Mouse (Mus musculus) midbrain, embryonic 13.5 days (tissue): ENCODE data around the gene Ttc38. TPM values are rescaled to one million over a fixed set of nuclear protein-coding genes. Genes with fewer than 3 reads are reported as not detected.
"Not testable (repeated sequence)": the region's sequence is repeated elsewhere in the genome, so short reads cannot be mapped to it uniquely, and the experiment has no call there.

Source experiments
- ATAC-seq: fragments of 200-750 bp; cut with Nextera tagmentation; 2 replicates; pipeline ENCODE4 v1.8.0; 2017; ENCODE audit warnings: mild to moderate bottlenecking, moderate TSS enrichment, moderate library complexity
- H3K27ac ChIP-seq: fragments of 300-500 bp; sonication (generic); 2 replicates; pipeline ENCODE4 v1.5.1; 2015; ENCODE audit warnings: inconsistent platforms, mild to moderate bottlenecking, moderate library complexity
- H3K27me3 ChIP-seq: fragments of 300-500 bp; sonication (generic); 2 replicates; pipeline ENCODE4 v1.6.1; 2015; ENCODE audit warnings: mild to moderate bottlenecking, inconsistent platforms
- H3K36me3 ChIP-seq: fragments of 300-500 bp; sonication (generic); 2 replicates; pipeline ENCODE4 v1.6.1; 2015; ENCODE audit warnings: mild to moderate bottlenecking, inconsistent platforms
- H3K4me1 ChIP-seq: fragments of 300-500 bp; sonication (generic); replicated peaks from 2 replicates; pipeline ENCODE4 v1.6.1; 2015; ENCODE audit warnings: inconsistent platforms
- H3K4me2 ChIP-seq: fragments of 300-500 bp; sonication (generic); replicated peaks from 2 replicates; pipeline ENCODE4 v1.6.1; 2015; ENCODE audit warnings: moderate library complexity, mild to moderate bottlenecking, inconsistent platforms
- H3K4me3 ChIP-seq: fragments of 300-500 bp; sonication (generic); replicated peaks from 2 replicates; pipeline ENCODE4 v1.5.1; 2015; ENCODE audit warnings: mild to moderate bottlenecking, inconsistent platforms
- H3K9ac ChIP-seq: fragments of 300-500 bp; sonication (generic); replicated peaks from 2 replicates; pipeline ENCODE4 v1.6.1; 2015; ENCODE audit warnings: mild to moderate bottlenecking, inconsistent platforms
- H3K9me3 ChIP-seq: fragments of 300-500 bp; sonication (generic); 2 replicates; pipeline ENCODE4 v1.6.1; 2016; ENCODE audit warnings: mild to moderate bottlenecking, inconsistent platforms
- WGBS: fragments of 180-500 bp; shearing (Covaris S2); methylation state at CpG from one replicate; pipeline ENCODE4 v1.1.7; 2015; 5-methylcytosine and 5-hydroxymethylcytosine counted together
- polyA plus RNA-seq: library from polyadenylated mRNA; unstranded; fragments of >200 nt; fragmentation: Nextera tagmentation; extraction: Ambion mirVana; gene quantifications from 2 replicates; pipeline ENCODE4 v1.2.1, GENCODE M21; 2015

The Ttc38 gene
- polyA plus RNA-seq, 1 experiment from 2014 or later: 4.8 TPM

DNA sequence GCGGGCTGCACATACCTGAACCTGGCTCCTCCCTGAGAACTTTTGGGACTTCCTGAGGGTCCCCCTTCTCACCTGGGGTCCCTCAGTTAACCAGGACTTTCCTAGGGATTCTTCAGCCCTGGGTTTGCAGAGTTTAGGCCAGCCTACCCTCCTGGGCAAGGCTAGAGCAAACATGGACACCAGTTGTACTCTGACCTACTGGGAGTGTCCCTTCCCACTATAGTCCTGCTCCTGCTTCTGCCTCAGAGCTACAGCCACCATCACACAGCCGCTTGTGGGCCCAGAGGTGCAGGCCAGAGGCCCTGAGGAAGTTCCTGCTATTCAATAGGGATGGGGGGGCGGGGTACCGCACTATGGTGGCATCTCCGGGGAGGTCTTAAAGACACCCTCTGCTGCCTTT lies 2.6 kb upstream of the Ttc38 start:
- Histone ChIP-seq H3K9ac (no peak overlapping the region), H3K27ac (no peak overlapping the region), H3K9me3 (no peaks in the 10 kb centered on the region), H3K4me3 (no peak overlapping the region), H3K4me1 (peaks cover 12% of the 10 kb centered on the region), H3K27me3 (no peaks in the 10 kb centered on the region), H3K36me3 (no peaks in the 10 kb centered on the region), H3K4me2 (no peak overlapping the region)
- 71% methylated on average over 5 of the region's 5 CpGs for WGBS
- ATAC-seq: no peak

DNA sequence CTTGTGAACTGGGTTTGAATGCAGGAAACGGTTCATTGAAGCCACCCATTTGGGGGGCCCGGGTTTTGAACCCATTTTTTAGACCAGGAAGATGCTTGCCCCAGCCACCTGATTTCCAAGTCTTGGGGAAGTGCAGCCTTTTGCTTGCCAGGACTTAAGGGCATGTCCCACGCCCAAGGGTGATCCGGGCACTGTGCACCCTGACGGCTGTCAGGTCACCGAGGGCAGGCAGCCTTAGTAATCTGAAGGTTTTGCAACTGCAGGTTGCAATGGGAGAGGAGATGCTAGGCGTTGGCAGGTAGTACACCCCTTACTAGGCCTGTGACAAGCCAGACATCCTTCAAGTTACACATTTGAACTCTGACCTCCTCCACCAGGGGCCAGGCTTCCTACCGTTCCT lies 493 bp downstream of the Ttc38 start:
- Histone ChIP-seq H3K27me3 (no peaks in the 10 kb centered on the region), H3K36me3 (no peaks in the 10 kb centered on the region), H3K27ac (no peak overlapping the region), H3K4me3 (peak overlapping the region; percentile 62), H3K4me1 (peaks cover 12% of the 10 kb centered on the region), H3K9me3 (no peaks in the 10 kb centered on the region), H3K9ac (peak overlapping the region; percentile 67), H3K4me2 (peak overlapping the region; percentile 72)
- ATAC-seq: no peak
- WGBS: 53% methylated on average over 8 of the region's 8 CpGs

DNA sequence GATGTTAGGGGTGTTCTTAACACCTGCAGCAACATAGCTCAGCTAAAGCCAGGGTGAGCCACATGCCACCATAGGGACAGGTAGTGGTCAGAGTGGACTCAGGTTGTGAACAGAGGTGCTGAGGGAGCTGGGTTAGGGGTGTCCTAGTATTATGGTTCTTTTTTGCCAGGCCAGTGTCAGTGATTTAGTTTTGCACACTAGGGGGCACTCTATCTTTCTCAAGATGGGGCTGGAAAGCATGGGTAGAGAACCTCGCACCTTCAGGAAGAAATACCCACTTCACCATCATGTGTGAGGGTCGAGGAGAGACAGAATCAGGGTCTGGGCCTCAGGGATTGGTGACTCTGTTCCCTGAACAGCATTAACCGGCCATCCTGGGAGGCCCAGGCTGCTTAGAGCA lies 3.2 kb downstream of the Ttc38 start:
- WGBS: 73% methylated on average over 3 of the region's 3 CpGs

DNA sequence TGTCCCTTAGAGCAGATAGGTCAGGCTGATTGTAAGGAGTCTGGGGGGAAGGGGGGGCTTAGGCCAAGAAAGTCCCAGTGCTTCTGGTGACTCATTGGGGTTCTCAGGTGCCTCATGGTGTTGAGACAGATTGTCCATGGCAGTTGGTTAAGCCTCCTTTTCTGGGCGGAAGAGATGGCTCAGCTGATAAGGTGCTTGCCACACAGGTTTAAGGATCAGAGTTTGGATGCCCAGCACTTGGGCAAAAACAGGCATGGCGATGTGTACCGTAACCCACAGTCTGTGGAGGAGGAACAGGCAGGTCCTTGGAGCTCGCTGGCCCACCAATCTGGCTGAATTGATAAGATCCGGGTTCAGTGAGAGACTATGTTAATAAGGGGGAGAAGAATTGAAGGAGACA lies 4.8 kb downstream of the Ttc38 start:
- WGBS: 96% methylated on average over 5 of the region's 5 CpGs
- Histone ChIP-seq H3K4me1 (peaks cover 8% of the 10 kb centered on the region), H3K9ac (no peak overlapping the region), H3K27me3 (no peaks in the 10 kb centered on the region), H3K4me3 (no peak overlapping the region), H3K4me2 (no peak overlapping the region), H3K36me3 (no peaks in the 10 kb centered on the region), H3K9me3 (no peaks in the 10 kb centered on the region), H3K27ac (no peak overlapping the region)
- ATAC-seq: no peak

More for the DNA sequence above, 3.2 kb downstream of the Ttc38 start:
- no peak for ATAC-seq
- H3K36me3 ChIP-seq: no peaks in the 10 kb centered on the region
- no peak overlapping the region for H3K9ac ChIP-seq
- peaks cover 12% of the 10 kb centered on the region for H3K4me1 ChIP-seq
- no peak overlapping the region for H3K27ac ChIP-seq
- H3K9me3 ChIP-seq: no peaks in the 10 kb centered on the region
- no peak overlapping the region for H3K4me2 ChIP-seq
- H3K27me3 ChIP-seq: no peaks in the 10 kb centered on the region
- H3K4me3 ChIP-seq: no peak overlapping the region

DNA sequence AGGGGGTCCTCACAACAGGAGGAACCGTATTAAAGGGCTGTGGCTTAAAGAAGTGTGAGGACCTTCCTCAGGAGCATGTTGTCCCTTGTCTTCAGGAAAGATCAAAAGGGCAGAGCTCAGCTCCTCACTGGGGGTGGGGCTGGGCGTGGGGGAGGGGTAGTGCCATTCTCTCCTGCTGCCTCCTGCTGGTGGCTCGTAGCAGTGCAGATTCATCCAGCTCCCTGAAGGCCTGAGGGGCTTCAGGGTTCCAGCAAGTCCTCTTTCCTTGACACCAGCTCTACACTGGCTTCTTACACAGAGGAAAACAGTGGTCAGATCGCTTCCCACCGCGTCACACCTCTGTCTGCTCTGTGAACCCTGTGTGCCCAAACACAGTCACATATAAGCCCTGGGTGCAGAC lies 8.9 kb downstream of the Ttc38 start:
- no peak overlapping the region for H3K9ac ChIP-seq
- no peaks in the 10 kb centered on the region for H3K27me3 ChIP-seq
- no peaks in the 10 kb centered on the region for H3K9me3 ChIP-seq
- 0 out of 2 replicates have a peak, but pooled peaks cover 3% of the 10 kb centered on the region for H3K4me1 ChIP-seq
- H3K36me3 ChIP-seq: no peaks in the 10 kb centered on the region
- H3K27ac ChIP-seq: no peak overlapping the region
- no peak for ATAC-seq
- no peak overlapping the region for H3K4me3 ChIP-seq
- no peak overlapping the region for H3K4me2 ChIP-seq
- WGBS: 34% methylated on average over 6 of the region's 6 CpGs

DNA sequence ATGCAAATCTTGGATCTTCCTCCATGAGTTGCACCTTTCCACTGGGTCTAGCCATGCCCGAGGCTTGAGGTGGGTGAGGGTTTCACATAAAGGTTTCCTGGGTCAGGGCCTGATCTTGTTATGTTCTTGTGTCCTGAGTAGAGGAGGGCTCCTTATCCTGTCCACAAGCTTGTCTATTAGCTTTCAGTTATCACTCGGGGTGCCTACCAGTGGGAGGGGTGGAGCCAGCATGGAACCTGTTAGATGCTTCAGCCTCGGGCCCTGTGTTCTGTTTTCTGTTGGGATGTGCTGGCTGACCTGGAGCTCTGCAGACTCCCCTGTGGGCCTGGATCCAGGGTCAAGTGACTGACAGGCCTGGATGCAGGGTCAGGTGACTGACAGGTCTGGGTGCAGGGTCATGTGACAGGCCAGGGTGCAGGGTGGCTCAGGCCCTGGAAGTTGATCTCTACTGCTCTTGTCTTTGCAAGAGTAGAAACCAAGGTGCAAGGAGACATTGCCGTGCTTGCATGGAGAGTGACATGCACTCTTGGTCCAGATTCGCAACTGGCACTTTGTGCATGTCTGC lies 9.8 kb downstream of the Ttc38 start:
- Histone ChIP-seq H3K9me3 (no peaks in the 10 kb centered on the region), H3K27me3 (no peaks in the 10 kb centered on the region), H3K9ac (no peak overlapping the region; the same call in 1 of the 2 replicates), H3K4me1 (0 out of 2 replicates have a peak, but pooled peaks cover 3% of the 10 kb centered on the region), H3K36me3 (no peaks in the 10 kb centered on the region), H3K4me3 (no peak overlapping the region), H3K27ac (no peak overlapping the region), H3K4me2 (no peak overlapping the region)
- ATAC-seq: no peak
- WGBS: 74% methylated on average over 5 of the region's 5 CpGs

DNA sequence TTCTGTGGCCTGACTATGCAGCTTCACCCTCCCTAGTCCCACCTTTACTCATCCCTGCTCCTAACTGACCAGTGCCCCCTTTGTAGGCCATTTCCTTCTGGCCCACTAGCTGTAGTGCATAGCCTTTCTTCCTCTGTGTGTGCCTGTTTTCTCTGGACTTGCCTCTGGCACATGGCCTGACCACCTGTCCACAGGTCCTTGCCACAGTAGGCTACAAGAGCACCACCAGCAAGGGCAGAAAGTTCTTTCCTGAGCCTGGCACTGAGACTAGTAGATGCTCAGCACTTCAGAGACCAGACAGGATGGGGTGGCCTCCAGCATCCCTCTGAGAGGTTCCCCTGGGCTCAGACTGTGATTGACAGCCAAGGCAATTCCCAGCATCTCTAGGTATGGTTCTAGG lies 13.0 kb downstream of the Ttc38 start:
- Histone ChIP-seq H3K4me2 (no peak overlapping the region), H3K9ac (no peak overlapping the region), H3K4me3 (no peak overlapping the region), H3K27ac (no peak overlapping the region), H3K27me3 (no peaks in the 10 kb centered on the region), H3K36me3 (no peaks in the 10 kb centered on the region), H3K4me1 (0 out of 2 replicates have a peak, but pooled peaks cover 3% of the 10 kb centered on the region), H3K9me3 (no peaks in the 10 kb centered on the region)
- ATAC-seq: no peak

DNA sequence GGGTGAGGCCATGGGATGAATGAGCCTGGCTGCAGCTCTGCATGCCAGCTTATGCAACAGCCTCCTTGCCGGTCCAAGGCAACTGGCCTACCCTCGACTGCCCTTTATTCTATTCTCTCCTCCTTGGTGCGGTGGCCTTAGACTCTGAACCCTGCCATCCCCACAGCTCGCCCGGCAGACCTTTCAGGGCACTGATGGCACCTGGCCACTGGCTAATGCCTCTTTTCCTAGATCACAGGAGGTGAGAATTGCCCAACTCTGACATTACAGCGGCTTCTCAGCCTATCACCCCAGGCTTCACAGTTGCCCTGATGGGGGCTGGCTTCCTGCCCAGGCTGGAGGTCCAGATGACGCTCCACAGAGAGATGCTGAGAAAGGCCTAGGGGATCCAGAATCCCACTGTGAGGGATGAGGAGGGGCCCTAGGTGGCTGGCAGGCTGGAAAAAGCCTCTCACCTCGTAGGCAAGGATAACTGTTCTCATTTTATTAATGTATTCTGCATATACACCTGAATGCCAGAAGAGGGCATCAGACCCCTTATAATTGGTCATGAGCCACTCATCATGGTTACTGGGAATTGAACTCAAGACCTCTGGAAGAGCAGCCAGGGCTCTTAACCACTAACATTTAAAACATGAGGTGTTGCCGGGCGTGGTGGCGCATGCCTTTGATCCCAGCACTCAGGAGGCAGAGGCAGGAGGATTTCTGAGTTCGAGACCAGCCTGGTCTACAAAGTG lies 19.7 kb downstream of the Ttc38 start:
- no peak overlapping the region for H3K9ac ChIP-seq
- H3K36me3 ChIP-seq: no peaks in the 10 kb centered on the region
- no peaks in the 10 kb centered on the region for H3K27me3 ChIP-seq
- H3K4me2 ChIP-seq: no peak overlapping the region
- ATAC-seq: no peak
- H3K27ac ChIP-seq: no peak overlapping the region
- H3K9me3 ChIP-seq: no peaks in the 10 kb centered on the region
- no peak overlapping the region for H3K4me3 ChIP-seq
- H3K4me1 ChIP-seq: no peaks in the 10 kb centered on the region
- WGBS: 84% methylated on average over 12 of the region's 12 CpGs

DNA sequence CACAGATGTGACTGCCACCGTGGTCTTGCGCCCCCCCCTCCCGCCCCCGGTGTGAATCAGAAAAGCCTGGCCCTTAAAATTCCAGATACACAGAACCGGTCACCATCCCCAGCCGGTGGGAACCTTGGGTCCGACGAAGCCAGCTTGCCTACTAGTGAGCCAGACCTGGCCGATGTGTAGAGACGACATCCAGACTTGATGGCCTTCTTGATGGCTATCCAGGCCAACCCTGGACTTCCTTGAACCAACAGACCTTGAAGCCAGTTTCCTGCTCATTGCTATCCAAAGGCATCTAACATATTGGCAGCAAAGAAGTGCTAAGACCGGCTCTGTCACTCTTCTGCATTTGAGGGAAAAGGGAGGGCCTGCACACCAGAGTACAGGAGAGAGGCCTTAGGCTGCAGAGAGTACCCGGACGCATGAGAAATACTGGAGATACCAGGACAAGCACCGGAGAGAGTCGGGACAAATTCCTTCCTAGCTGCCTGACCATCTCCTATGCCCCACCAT lies 26.9 kb downstream of the Ttc38 start:
- Histone ChIP-seq H3K27me3 (no peaks in the 10 kb centered on the region), H3K36me3 (peaks cover 21% of the 10 kb centered on the region), H3K9ac (peak overlapping the region; percentile 87), H3K9me3 (no peaks in the 10 kb centered on the region), H3K4me2 (peak overlapping the region; percentile 85), H3K4me1 (peaks cover 26% of the 10 kb centered on the region), H3K4me3 (peak overlapping the region; percentile 63), H3K27ac (peak overlapping the region; percentile 80)
- ATAC-seq: peak; percentile 51
- 5% methylated on average over 15 of the region's 15 CpGs for WGBS

DNA sequence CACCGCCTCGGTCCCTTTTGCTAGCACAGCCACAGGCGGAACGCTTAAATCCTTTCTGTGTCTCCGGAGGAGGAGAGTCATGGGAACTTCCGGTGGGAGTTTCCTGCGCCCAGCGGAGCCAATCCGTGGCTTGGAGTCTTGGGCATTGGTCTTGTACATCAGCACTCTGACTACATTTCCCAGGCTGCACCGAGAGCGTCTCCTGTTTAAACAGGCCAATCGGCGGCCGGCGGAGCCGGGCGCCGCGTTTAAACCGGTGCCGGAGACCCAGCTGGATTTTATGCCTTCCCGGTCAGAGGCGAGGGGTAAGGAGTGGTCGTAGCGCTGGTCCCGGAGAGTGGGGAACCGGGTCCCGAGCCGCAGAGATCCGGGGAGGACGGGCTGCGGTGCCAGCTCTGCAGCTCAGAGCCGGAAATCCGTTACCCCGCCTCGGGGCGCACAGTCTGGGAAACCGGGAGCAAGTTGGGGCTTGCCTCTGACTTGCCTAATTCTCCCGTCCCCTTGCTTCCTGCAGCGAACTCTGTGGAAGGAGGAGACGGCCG lies 27.5 kb downstream of the Ttc38 start, which contains the start of gene Gtse1:
Gtse1 (plus strand) TSS at position 256 of the 542 bp plus-strand sequence.
- peak within 1 kb of the TSS; percentile 87 for H3K9ac ChIP-seq
- H3K27me3 ChIP-seq: no peaks in the 10 kb centered on the region
- H3K4me3 ChIP-seq: peak within 1 kb of the TSS; percentile 63
- no peaks in the 10 kb centered on the region for H3K9me3 ChIP-seq
- H3K4me2 ChIP-seq: peak within 1 kb of the TSS; percentile 85
- H3K4me1 ChIP-seq: peaks cover 26% of the 10 kb centered on the region
- H3K27ac ChIP-seq: peak within 1 kb of the TSS; percentile 80
- H3K36me3 ChIP-seq: peaks cover 26% of the 10 kb centered on the region
- ATAC-seq: peak; percentile 99
- WGBS: under 1% methylated on average over 42 of the region's 42 CpGs

DNA sequence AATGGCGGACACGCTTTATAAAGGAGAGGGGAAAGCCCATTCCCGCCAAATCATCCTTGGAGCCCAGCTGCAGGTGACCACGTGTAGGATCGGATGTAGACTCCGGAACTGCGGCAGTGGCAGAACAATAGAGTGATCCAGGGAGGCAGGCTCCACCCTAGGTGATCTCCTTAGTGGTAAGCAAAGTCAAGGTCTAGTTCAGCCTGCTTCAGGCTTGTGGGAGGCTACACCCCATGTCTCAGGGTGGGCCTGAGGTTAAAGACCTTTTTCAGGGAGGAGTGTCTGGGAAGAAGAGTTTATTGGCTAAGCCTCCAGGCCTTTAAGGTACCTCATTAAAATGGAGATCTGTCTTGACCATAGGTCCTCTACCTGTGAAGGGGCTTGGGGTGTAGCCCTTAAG lies 33.8 kb downstream of the Ttc38 start:
- H3K36me3 ChIP-seq: peaks cover 68% of the 10 kb centered on the region

DNA sequence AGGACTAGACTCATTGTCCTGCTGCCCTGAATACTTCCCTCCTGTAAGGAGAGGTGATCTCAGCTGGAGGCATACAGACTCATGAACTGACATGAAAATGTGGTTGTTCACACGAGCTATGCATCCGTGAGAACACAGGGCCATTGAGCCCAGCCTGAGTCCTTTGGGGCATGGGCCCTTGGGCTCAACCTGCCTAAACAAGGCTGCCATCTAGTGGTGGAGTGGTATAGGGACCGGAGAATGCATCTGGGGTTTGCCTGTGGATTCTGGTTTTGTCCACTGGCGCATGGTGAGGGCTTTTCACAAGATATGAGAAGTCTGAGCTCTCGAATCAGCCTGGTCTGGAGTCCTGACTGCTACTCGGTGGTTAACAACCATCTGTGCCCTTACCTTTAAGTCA lies 35.6 kb downstream of the Ttc38 start:
- H3K27ac ChIP-seq: no peak overlapping the region
- 51% methylated on average over 6 of the region's 6 CpGs for WGBS
- H3K9ac ChIP-seq: no peak overlapping the region
- H3K9me3 ChIP-seq: no peaks in the 10 kb centered on the region
- H3K4me1 ChIP-seq: no peaks in the 10 kb centered on the region
- no peak overlapping the region for H3K4me3 ChIP-seq
- no peak overlapping the region for H3K4me2 ChIP-seq
- no peaks in the 10 kb centered on the region for H3K27me3 ChIP-seq
- ATAC-seq: 0 out of 2 replicates have a peak, but pooled peaks have one; percentile 48
- peaks cover 78% of the 10 kb centered on the region for H3K36me3 ChIP-seq

More for the DNA sequence above, 33.8 kb downstream of the Ttc38 start:
- not testable (repeated sequence) for ATAC-seq, H3K4me3 ChIP-seq, H3K27me3 ChIP-seq, H3K9me3 ChIP-seq, H3K27ac ChIP-seq, H3K4me1 ChIP-seq, H3K4me2 ChIP-seq, H3K9ac ChIP-seq
- 94% methylated on average over 7 of the region's 7 CpGs for WGBS
